Mouse (Mus musculus): ENCODE measurements around the gene Nup214.

Gene Nup214

DNA sequence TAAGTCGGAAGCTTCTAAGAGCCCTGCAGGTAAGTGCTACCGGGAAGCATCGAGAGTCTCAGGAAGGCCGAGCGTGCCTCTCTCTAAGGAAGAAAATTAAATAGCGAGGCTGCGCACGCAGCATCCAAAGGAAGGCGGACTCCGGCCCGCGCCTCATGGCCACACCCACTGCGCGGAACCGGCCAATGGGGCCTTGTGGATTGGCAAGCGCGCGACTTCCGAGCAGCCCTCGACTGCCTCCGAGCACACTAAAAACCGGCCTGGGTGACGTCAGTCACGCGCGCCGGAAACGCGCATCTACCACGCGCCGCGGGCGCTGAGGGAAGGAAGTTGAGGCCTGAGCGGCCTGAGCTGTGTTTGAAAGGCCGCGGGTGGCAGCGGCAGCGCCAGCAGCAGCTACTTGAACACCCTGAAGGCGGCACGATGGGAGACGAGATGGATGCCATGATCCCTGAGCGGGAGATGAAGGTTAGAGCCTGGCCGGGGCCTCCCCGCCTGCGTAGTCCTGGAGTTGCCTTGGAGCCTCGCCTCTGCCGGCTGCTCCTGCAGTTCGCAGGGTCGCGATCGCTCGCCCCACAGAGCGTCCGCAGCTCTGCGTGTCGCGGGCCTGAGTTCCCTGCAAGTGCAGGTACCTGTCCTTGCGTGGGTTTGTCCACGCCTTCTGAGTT, at the start of gene Nup214:
Nup214 (plus strand) TSS at position 296 of the 668 bp plus-strand sequence.
- peak; percentile 98 to 99 for DNase-seq

GRCm38 (mm10) chr2:31924811-31925210, 49.4 kb upstream of the Nup214 start:
- no peak for DNase-seq

- DNase-seq, result no peak
Observed at GRCm38 (mm10) chr2:31925936-31926335, 48.3 kb upstream of the Nup214 start.

GRCm38 (mm10) chr2:31929664-31930063, 44.6 kb upstream of the Nup214 start:
- no peak for DNase-seq

GRCm38 (mm10) chr2:31934551-31934950, 39.7 kb upstream of the Nup214 start:
- no peak for DNase-seq

DNA sequence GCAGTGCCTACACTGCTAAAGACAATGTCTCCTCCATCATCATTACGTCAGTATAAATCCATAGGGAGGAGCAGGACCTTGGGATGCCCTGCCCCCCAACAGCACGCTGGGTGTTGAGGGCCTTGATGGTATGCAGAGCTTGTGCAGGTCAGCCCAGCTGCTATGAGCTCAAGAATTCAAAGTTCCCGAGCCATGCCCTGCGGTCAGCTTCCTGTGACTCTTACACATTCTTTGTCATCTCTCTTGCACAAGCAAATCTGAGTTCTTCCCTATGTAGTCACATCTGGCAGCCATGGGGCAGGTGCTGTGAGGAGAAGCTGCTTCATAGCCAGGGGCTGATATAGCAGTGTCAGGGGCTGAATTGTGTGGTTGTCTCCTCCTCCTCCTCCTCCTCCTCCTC, 39.2 kb upstream of the Nup214 start:
- no peak for DNase-seq

DNA sequence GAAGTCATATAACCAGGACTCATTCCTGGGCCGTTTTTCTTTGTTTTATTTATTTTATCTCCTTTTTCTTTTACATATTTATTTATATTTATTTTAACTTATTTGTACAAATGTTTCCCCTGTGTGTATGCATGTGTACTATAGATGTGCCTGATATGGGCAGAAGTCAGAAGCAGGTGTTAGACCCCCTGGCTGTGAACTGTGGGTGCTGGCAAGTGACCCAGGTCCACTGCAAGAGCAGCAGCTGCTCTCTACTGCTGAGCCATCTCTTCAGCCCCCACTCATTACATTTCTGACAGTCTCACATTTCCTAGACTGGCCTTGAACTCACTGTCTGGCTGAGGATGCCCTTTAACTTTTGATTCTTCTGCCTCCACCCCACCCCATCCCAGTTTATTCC, 35.9 kb upstream of the Nup214 start:
- no peak for DNase-seq

DNA sequence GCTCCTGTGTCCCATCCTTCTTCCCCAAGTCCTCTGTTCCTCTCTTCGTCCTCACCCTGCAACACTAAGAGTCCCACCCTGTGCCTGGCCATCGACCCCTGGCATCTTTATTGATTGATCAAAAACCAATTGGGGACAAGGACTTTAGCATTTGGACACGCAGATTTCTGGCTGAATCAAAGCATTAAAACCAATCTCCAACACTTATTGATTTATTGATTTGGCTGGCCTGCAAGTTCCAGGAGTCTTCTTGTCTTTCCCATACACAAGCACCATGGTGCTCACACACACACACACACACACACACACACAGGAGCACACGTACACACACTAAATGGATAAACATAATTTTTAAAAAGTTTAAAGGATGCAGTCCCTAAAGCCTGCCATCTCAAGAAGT, 31.2 kb upstream of the Nup214 start:
- DNase-seq, result no peak

GRCm38 (mm10) chr2:31945580-31945979, 28.7 kb upstream of the Nup214 start:
- DNase-seq, result no peak

DNA sequence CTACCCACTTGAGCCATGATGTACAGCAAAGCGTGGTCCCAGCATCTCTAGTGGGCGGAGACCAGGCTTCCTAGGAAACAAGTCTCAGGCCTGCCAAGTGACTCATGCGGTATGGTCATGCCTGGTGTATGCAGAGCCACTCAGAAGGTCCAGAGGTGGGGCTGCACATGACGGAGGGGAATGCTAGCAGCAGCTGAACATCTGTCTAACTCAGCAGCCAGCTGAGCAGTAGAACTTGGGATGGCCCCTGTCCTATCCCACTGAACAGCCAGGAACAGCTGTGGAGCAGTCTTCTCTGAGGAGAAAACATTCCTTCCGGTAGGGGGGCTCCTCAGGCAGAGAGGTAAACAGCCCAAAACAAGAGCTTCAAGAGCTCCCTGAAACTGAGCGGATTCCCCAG, 25.8 kb upstream of the Nup214 start:
- no peak for DNase-seq

GRCm38 (mm10) chr2:31948801-31949200, 25.4 kb upstream of the Nup214 start:
- no peak for DNase-seq

- DNase-seq, result peak in 1 of 2 experiments; percentile 31
Observed at GRCm38 (mm10) chr2:31950058-31950871, 24.0 kb upstream of the Nup214 start, which contains the start of gene Aif1l. Gene Aif1l, plus strand, starts transcription at chr2:31950139.

GRCm38 (mm10) chr2:31950966-31951365, 23.3 kb upstream of the Nup214 start:
- no peak for DNase-seq

GRCm38 (mm10) chr2:31952236-31952635, 22.0 kb upstream of the Nup214 start:
- DNase-seq, result no peak

DNA sequence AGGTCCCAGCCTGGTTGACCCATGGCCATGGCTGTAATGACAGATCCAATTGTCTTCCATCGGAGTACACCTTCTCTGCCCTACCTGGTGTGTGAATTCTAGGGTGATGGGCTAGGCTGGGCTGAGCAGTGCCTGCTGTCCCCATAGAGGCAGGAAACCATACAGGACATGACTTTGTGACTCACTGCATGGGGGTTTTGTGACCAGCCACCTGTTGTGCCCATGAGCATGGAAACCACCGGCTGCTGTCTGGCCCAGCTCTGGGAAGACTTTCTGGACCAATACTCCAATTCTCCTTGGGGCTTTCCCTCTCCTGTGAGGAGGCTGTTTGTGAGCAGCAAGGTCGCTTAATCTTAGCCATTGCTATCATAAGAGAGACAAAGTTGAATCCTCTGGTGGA, 21.5 kb upstream of the Nup214 start:
- DNase-seq, result no peak

GRCm38 (mm10) chr2:31953687-31954086, 20.5 kb upstream of the Nup214 start:
- no peak for DNase-seq

GRCm38 (mm10) chr2:31954779-31955181, 19.5 kb upstream of the Nup214 start:
- DNase-seq, result no peak

GRCm38 (mm10) chr2:31955686-31956085, 18.6 kb upstream of the Nup214 start:
- DNase-seq, result no peak

DNA sequence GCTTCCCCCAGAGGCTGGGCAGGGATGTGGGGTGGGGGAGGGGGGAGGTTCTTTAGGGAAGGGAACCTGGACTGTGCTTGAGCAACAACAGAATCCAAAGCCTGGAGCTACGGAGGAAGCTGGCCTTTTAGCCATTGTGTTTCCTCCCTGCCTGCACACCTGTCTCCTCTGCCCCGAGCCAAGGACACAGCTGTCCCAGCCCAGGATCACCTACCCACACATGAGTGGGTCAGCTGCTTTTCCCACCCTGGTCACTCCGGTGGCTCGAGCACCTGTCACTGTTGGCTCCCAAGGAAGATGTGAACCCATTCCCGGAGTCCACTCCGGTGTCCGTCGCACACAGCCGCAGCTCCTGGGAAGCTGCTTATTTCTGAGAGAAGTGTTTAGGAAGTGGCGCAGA, 17.0 kb upstream of the Nup214 start:
- DNase-seq, result no peak

DNA sequence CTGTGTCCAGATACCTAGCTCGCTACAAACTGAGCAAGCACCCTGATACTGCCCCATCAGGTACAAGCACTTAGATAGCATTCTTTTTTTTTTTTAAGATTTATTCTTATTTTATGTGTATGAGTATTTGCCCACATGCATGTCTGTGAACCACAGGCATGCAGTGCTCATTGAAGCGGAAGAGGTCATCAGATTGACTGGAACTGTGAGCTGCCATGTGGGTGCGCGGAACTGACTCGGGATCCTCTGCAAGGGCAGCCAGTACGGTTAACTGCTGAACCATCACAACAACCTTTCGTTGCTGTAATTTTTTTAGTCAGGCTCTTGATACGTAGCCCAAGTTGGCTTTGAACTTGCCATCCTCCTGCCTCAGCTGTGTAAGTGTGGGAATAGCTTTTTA, 13.2 kb upstream of the Nup214 start:
- no peak for DNase-seq

GRCm38 (mm10) chr2:31961791-31962222, 12.4 kb upstream of the Nup214 start:
- DNase-seq, result no peak

GRCm38 (mm10) chr2:31962501-31963224, 11.6 kb upstream of the Nup214 start:
- DNase-seq, result no peak

DNA sequence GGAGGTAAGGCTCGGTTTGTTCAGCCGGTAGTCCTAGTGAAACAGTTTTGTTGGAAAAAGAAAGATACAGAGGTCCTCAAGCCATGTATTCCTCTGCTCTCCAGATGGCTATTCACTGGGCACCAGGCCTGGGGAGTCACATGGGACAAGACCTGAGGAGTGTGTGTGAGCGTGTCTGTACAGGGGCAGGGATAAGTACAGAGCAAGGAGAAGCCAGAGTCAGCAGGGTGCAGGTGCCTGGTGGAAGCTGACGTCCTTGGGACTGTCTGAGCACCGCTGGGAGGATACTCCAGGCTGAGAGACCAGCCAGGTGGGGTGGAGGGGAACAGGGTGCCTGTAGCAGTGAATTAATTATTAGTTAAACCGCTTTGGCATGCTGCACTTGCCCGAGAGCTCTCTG, 10.7 kb upstream of the Nup214 start:
- DNase-seq, result no peak

- no peak for DNase-seq
Observed at GRCm38 (mm10) chr2:31964191-31964590, 10.0 kb upstream of the Nup214 start.

All from spleen, adult 18-20 months (tissue).